Mouse (Mus musculus): Measurements from ENCODE around the gene Rbfox3. TPM values are rescaled to one million over a fixed set of nuclear protein-coding genes. Genes with fewer than 3 reads are reported as not detected.

Rbfox3 gene
- polyA plus RNA-seq, 1 experiment from 2014 or later: 12.6 TPM

DNA sequence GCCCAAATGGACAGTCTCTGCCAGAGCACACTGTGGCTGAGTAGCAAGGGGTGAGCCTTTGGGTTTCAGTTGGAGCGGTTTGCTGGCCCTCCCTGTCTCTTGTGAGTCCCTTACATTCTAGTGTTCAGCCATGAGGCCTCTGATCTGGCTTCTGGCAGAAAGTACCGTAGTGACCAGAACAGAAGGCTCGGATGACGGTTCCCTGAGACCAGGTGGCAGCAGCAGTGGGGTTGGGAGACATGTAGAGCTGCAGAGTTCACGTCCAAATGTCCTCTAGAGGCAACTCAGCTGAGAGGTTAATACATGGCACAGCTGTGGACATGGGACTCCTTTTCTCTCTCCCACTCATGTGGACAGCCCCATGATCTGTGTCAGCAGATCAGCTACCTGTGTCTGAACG is 404.3 kb downstream of the Rbfox3 start:
- Histone ChIP-seq H3K4me1 (replicated peaks; ENCODE audit: control insufficient read depth, insufficient read depth, low read length) (peaks cover 3% of the 10 kb centered on the region; the same call in 1 of the 2 replicates), H3K4me2 (replicated peaks; ENCODE audit: low read depth, low read length) (no peak overlapping the region), H3K36me3 (ENCODE audit: control insufficient read depth, insufficient read depth, low read length) (no peaks in the 10 kb centered on the region), H3K27ac (ENCODE audit: low read depth, low read length) (no peak overlapping the region), H3K9ac (ENCODE audit: low read depth, low read length) (no peak overlapping the region), H3K9me3 (ENCODE audit: control insufficient read depth, low read length) (no peaks in the 10 kb centered on the region), H3K27me3 (ENCODE audit: control insufficient read depth, insufficient read depth, low read length) (0 out of 2 replicates have a peak, but pooled peaks cover 3% of the 10 kb centered on the region), H3K4me3 (ENCODE audit: low read depth, low read length) (no peak overlapping the region)
- no peak for DNase-seq (ENCODE audit: low spot score)
- ATAC-seq (ENCODE audit: low FRiP score): no peak
- WGBS: 87% methylated on average over 6 of the region's 6 CpGs

DNA sequence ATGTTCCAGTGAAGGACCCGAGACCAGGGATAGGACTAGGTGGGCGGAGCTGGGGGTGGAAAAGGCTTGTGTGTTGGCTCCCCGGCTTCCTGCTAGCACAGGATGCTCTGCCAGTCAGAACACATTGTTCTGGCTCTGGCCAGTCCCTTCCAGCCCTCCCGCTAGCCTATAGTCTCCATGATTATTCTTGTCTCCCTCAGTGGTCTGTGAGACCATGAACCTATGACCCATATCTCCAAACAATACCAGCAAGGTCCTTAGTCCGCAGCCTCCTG is 407.3 kb downstream of the Rbfox3 start:
- no peak overlapping the region for H3K4me3 ChIP-seq (ENCODE audit: low read depth, low read length)
- no peak overlapping the region for H3K9ac ChIP-seq (ENCODE audit: low read depth, low read length)
- WGBS: 60% methylated on average over 5 of the region's 5 CpGs
- no peaks in the 10 kb centered on the region for H3K4me1 ChIP-seq (replicated peaks; ENCODE audit: control insufficient read depth, insufficient read depth, low read length)
- no peak overlapping the region for H3K27ac ChIP-seq (ENCODE audit: low read depth, low read length)
- no peak for DNase-seq (ENCODE audit: low spot score)
- no peak overlapping the region for H3K4me2 ChIP-seq (replicated peaks; ENCODE audit: low read depth, low read length)
- no peak for ATAC-seq (ENCODE audit: low FRiP score)
- 0 out of 2 replicates have a peak, but pooled peaks cover 3% of the 10 kb centered on the region for H3K27me3 ChIP-seq (ENCODE audit: control insufficient read depth, insufficient read depth, low read length)
- H3K9me3 ChIP-seq (ENCODE audit: control insufficient read depth, low read length): no peaks in the 10 kb centered on the region
- H3K36me3 ChIP-seq (ENCODE audit: control insufficient read depth, insufficient read depth, low read length): no peaks in the 10 kb centered on the region

DNA sequence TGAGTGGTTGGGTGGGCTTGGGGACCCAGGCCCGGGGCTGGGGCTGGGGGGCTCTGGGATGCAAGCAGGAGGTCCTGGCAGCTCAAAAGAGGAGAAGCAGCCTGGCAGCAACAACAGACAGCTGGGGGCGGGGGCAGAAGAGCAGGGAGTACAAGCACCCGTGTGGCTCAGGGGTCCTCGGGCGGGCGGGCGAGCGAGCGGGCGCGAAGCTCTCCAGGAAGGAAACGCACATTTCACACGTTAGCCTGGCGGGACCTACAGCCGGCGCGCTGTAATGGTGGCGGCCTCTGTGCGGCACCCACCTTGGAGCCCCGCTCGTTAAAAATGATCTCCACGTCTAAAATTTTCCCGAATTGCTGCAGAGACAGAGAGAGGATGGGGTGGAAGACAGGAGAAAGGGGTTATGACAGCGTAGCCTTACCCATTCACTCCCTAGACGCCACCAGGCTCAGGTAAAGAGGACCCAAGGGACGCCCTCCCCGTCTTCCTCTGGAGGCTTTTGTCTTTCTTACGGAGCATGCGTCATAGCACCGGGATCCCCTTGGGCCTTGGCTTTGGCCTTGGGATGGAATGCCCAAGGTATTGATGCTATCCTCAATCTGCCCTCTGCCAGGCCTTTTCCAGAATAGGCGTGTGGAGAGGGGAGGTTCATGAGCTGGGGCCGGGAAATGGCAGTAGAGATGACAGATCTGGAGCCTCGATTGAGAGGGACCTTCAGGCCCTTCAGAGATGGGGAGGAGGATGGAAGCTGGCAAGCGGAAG is 407.8 kb downstream of the Rbfox3 start:
- no peak overlapping the region for H3K9ac ChIP-seq (ENCODE audit: low read depth, low read length)
- H3K4me2 ChIP-seq (replicated peaks; ENCODE audit: low read depth, low read length): no peak overlapping the region

DNA sequence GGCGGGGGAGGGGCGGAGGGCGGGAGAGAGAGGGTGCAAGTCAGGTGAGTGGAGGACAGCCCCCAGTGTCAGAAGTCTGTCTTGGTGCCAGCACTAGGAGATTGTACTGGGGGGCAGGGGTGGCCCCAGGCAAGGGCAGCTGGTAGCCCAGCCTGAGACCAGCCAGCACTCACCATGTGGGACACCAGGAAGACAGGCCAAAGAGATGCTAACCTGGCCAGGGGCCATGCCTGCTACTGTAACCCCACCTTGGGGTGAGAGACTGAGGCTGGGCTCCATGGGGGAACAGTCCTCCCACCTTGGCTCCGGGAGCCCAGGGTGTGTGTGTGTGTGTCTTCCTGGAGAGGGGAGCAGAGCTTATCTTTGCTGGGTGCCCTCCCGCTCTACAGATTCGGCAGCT is 408.4 kb downstream of the Rbfox3 start:
- H3K4me3 ChIP-seq (ENCODE audit: low read depth, low read length): no peak overlapping the region
- no peaks in the 10 kb centered on the region for H3K36me3 ChIP-seq (ENCODE audit: control insufficient read depth, insufficient read depth, low read length)
- H3K4me1 ChIP-seq (replicated peaks; ENCODE audit: control insufficient read depth, insufficient read depth, low read length): no peaks in the 10 kb centered on the region
- DNase-seq (ENCODE audit: low spot score) (no peak), ATAC-seq (ENCODE audit: low FRiP score) (no peak)
- no peak overlapping the region for H3K9ac ChIP-seq (ENCODE audit: low read depth, low read length)
- H3K27me3 ChIP-seq (ENCODE audit: control insufficient read depth, insufficient read depth, low read length): 0 out of 2 replicates have a peak, but pooled peaks cover 3% of the 10 kb centered on the region
- no peak overlapping the region for H3K27ac ChIP-seq (ENCODE audit: low read depth, low read length)
- WGBS: 59% methylated on average over 6 of the region's 6 CpGs
- no peak overlapping the region for H3K4me2 ChIP-seq (replicated peaks; ENCODE audit: low read depth, low read length)
- H3K9me3 ChIP-seq (ENCODE audit: control insufficient read depth, low read length): no peaks in the 10 kb centered on the region

More for the DNA sequence above, 407.8 kb downstream of the Rbfox3 start:
- DNase-seq (ENCODE audit: low spot score) (no peak), ATAC-seq (ENCODE audit: low FRiP score) (no peak)
- no peaks in the 10 kb centered on the region for H3K9me3 ChIP-seq (ENCODE audit: control insufficient read depth, low read length)
- H3K27me3 ChIP-seq (ENCODE audit: control insufficient read depth, insufficient read depth, low read length): 0 out of 2 replicates have a peak, but pooled peaks cover 3% of the 10 kb centered on the region
- no peaks in the 10 kb centered on the region for H3K36me3 ChIP-seq (ENCODE audit: control insufficient read depth, insufficient read depth, low read length)
- WGBS: 27% methylated on average over 33 of the region's 34 CpGs
- no peaks in the 10 kb centered on the region for H3K4me1 ChIP-seq (replicated peaks; ENCODE audit: control insufficient read depth, insufficient read depth, low read length)
- H3K4me3 ChIP-seq (ENCODE audit: low read depth, low read length): no peak overlapping the region
- no peak overlapping the region for H3K27ac ChIP-seq (ENCODE audit: low read depth, low read length)

DNA sequence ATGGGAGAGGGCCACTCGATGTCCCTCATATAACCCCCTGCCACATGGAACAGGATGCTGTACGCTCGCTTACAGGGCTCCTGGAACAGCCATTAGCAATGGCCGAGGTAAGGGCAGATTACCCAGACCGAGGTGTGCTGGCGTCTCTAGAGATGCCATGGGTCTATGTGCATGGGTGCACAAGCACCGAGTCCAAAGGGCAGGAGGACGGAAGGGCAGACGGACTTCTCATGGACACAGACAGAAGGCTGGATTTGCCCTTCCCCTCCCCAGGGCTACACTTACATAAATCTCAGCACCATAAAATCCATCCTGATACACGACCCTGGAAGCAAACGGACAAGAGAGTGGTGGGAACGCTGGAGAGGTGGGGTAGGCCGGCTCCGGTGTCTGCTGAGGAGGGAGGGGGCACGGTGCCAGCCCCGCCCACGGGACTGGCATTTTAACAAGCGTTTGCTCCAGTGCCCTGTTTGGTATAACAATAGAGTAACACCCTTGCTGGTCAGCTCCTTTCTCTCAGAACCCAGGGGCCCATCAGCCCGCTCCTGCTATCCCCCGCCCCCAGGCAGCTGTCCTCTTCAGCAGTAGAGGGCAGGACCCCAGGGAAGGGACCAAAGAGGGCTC is 415.2 kb downstream of the Rbfox3 start:
- Histone ChIP-seq H3K4me1 (replicated peaks; ENCODE audit: control insufficient read depth, insufficient read depth, low read length) (no peaks in the 10 kb centered on the region), H3K36me3 (ENCODE audit: control insufficient read depth, insufficient read depth, low read length) (no peaks in the 10 kb centered on the region), H3K4me2 (replicated peaks; ENCODE audit: low read depth, low read length) (no peak overlapping the region), H3K9ac (ENCODE audit: low read depth, low read length) (no peak overlapping the region), H3K27me3 (ENCODE audit: control insufficient read depth, insufficient read depth, low read length) (no peaks in the 10 kb centered on the region), H3K4me3 (ENCODE audit: low read depth, low read length) (no peak overlapping the region), H3K9me3 (ENCODE audit: control insufficient read depth, low read length) (no peaks in the 10 kb centered on the region), H3K27ac (ENCODE audit: low read depth, low read length) (no peak overlapping the region)
- ATAC-seq (ENCODE audit: low FRiP score) (no peak), DNase-seq (ENCODE audit: low spot score) (no peak)
- WGBS: 57% methylated on average over 20 of the region's 20 CpGs

DNA sequence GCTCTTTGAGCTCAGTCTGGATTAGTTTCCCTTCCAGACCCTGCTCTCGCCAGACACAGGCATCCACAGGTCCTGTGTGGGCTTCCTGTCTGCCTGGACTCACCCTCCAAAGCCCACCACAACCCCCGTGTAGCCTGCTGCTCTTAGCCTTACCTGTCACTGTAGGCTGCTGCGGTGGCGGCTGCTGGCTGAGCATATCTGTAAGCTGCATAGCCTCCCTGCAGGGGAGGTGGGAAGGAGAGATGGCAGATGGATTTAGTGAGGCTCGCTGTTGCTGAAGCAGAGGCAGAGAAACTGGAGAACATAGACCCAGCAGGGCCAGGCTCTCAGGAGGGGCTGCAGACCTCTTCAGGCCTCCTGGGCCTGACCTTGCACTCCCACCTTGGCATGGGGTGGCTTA is 416.3 kb downstream of the Rbfox3 start:
- no peak overlapping the region for H3K27ac ChIP-seq (ENCODE audit: low read depth, low read length)
- no peaks in the 10 kb centered on the region for H3K9me3 ChIP-seq (ENCODE audit: control insufficient read depth, low read length)
- ATAC-seq (ENCODE audit: low FRiP score) (no peak), DNase-seq (ENCODE audit: low spot score) (no peak)
- H3K27me3 ChIP-seq (ENCODE audit: control insufficient read depth, insufficient read depth, low read length): no peaks in the 10 kb centered on the region
- H3K4me2 ChIP-seq (replicated peaks; ENCODE audit: low read depth, low read length): no peak overlapping the region
- WGBS: 45% methylated on average over 5 of the region's 5 CpGs
- H3K9ac ChIP-seq (ENCODE audit: low read depth, low read length): no peak overlapping the region
- H3K4me1 ChIP-seq (replicated peaks; ENCODE audit: control insufficient read depth, insufficient read depth, low read length): peaks cover 4% of the 10 kb centered on the region; the same call in 1 of the 2 replicates
- H3K4me3 ChIP-seq (ENCODE audit: low read depth, low read length): no peak overlapping the region
- no peaks in the 10 kb centered on the region for H3K36me3 ChIP-seq (ENCODE audit: control insufficient read depth, insufficient read depth, low read length)

DNA sequence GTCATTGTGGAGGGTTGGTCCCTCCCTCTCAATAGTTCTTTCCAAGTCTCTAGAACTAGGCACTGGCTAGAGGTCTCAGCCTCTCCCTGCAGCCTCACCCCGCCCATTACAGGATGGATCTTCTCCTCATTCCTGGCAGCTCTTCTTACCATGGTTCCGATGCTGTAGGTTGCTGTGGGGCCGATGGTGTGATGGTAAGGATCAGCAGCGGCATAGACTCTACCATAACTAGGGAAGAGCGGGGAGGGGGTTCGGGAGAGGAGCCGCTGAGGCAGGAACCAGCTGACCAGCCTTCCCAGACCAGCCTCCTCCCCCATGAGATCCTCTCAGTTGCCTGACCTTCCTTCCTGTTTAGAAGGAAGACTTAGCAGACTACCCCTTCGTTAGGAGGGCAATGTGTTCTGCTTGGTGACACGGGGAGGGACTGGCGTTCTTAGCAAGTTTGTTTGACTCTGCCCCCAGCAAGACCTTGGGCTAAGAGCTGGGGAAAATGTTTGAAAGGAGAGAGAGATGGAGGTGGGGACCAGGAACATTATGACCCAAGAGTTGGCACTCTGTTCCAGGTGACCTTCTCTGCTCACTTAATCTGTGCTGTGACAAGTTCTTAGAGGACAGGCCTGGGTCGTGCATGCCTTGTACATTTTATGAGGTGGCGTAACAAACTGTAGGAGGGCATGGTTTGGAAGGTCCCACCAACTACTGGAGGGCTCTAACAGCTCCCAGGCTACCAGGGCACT is 417.2 kb downstream of the Rbfox3 start:
- H3K4me2 ChIP-seq (replicated peaks; ENCODE audit: low read depth, low read length): no peak overlapping the region
- H3K27me3 ChIP-seq (ENCODE audit: control insufficient read depth, insufficient read depth, low read length): no peaks in the 10 kb centered on the region
- no peaks in the 10 kb centered on the region for H3K36me3 ChIP-seq (ENCODE audit: control insufficient read depth, insufficient read depth, low read length)
- no peaks in the 10 kb centered on the region for H3K9me3 ChIP-seq (ENCODE audit: control insufficient read depth, low read length)
- no peak overlapping the region for H3K4me3 ChIP-seq (ENCODE audit: low read depth, low read length)
- 83% methylated on average over 12 of the region's 12 CpGs for WGBS
- no peak overlapping the region for H3K27ac ChIP-seq (ENCODE audit: low read depth, low read length)
- H3K9ac ChIP-seq (ENCODE audit: low read depth, low read length): no peak overlapping the region
- peaks cover 4% of the 10 kb centered on the region; the same call in 1 of the 2 replicates for H3K4me1 ChIP-seq (replicated peaks; ENCODE audit: control insufficient read depth, insufficient read depth, low read length)
- DNase-seq (ENCODE audit: low spot score): no peak
- ATAC-seq (ENCODE audit: low FRiP score): no peak

DNA sequence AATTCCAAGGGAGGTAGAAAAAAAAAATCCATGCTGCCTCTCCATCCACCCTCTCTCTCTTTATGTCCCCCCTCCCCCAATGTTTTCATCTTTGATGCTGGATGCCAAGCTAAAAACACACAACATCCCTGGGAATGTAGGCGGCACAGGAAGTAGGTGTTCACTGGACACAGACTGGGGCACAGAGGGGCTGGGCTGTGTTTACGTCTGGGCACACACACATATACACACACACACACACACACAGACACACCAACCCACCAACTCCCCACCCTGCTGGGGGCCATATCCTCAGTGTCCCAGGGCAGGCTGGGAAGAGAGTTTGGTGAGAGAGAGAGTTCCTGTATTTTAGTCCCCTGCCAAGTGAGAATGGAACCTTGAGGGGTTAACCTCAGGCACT is 417.9 kb downstream of the Rbfox3 start:
- DNase-seq (ENCODE audit: low spot score) (no peak), ATAC-seq (ENCODE audit: low FRiP score) (no peak)
- Histone ChIP-seq H3K4me2 (replicated peaks; ENCODE audit: low read depth, low read length) (no peak overlapping the region), H3K27ac (ENCODE audit: low read depth, low read length) (no peak overlapping the region), H3K9ac (ENCODE audit: low read depth, low read length) (no peak overlapping the region), H3K9me3 (ENCODE audit: control insufficient read depth, low read length) (no peaks in the 10 kb centered on the region), H3K4me1 (replicated peaks; ENCODE audit: control insufficient read depth, insufficient read depth, low read length) (peaks cover 4% of the 10 kb centered on the region; the same call in 1 of the 2 replicates), H3K4me3 (ENCODE audit: low read depth, low read length) (no peak overlapping the region), H3K36me3 (ENCODE audit: control insufficient read depth, insufficient read depth, low read length) (no peaks in the 10 kb centered on the region), H3K27me3 (ENCODE audit: control insufficient read depth, insufficient read depth, low read length) (no peaks in the 10 kb centered on the region)
- 82% methylated on average over 2 of the region's 2 CpGs for whole genome bisulfite sequencing

All from hindbrain, embryonic 11.5 days (tissue).